Mouse (Mus musculus) hindbrain, embryonic 16.5 days (tissue): ENCODE measurements around the gene Ttll11. TPM values are rescaled to one million over a fixed set of nuclear protein-coding genes. Genes with fewer than 3 reads are reported as not detected.
A peak's percentile ranks its signal among the peaks of the same experiment; 100 is the strongest.

Source experiments
- ATAC-seq: fragments of 200-750 bp; cut with Nextera tagmentation; 2 replicates; pipeline ENCODE4 v1.8.0; 2017; ENCODE audit warnings: moderate TSS enrichment, moderate library complexity
- H3K27ac ChIP-seq: fragments of 300-500 bp; sonication (generic); 2 replicates; pipeline ENCODE4 v1.5.1; 2014; ENCODE audit warnings: low read depth, mild to moderate bottlenecking, control low read depth, low read length, moderate library complexity
- H3K27me3 ChIP-seq: fragments of 300-500 bp; sonication (generic); replicated peaks from 2 replicates; pipeline ENCODE4 v1.6.1; 2014; ENCODE audit warnings: low read length; ENCODE audit not compliant: control insufficient read depth, insufficient read depth
- H3K36me3 ChIP-seq: fragments of 300-500 bp; sonication (generic); 2 replicates; pipeline ENCODE4 v1.6.1; 2014; ENCODE audit warnings: mild to moderate bottlenecking, low read length, moderate library complexity, mixed read lengths; ENCODE audit not compliant: control insufficient read depth, insufficient read depth
- H3K4me1 ChIP-seq: fragments of 300-500 bp; sonication (generic); 2 replicates; pipeline ENCODE4 v1.6.1; 2014; ENCODE audit warnings: low read depth, low read length; ENCODE audit not compliant: control insufficient read depth, insufficient read depth
- H3K4me2 ChIP-seq: fragments of 300-500 bp; sonication (generic); 2 replicates; pipeline ENCODE4 v1.6.1; 2014; ENCODE audit warnings: mild to moderate bottlenecking, low read length, control low read depth, moderate library complexity
- H3K4me3 ChIP-seq: fragments of 300-500 bp; sonication (generic); 2 replicates; pipeline ENCODE4 v1.5.1; 2014; ENCODE audit warnings: mild to moderate bottlenecking, low read length, control low read depth, moderate library complexity
- H3K9ac ChIP-seq: fragments of 300-500 bp; sonication (generic); 2 replicates; pipeline ENCODE4 v1.6.1; 2014; ENCODE audit warnings: low read depth, mild to moderate bottlenecking, control low read depth, low read length, moderate library complexity
- H3K9me3 ChIP-seq: fragments of 300-500 bp; sonication (generic); 2 replicates; pipeline ENCODE4 v1.6.1; 2014; ENCODE audit warnings: mild to moderate bottlenecking, low read length, moderate library complexity; ENCODE audit not compliant: control insufficient read depth
- WGBS: fragments of 180-500 bp; shearing (Covaris S2); extraction: QIAGEN DNeasy Blood & Tissue Kit; methylation state at CpG from one replicate; pipeline ENCODE4 v1.1.7; 2014; 5-methylcytosine and 5-hydroxymethylcytosine counted together
- polyA plus RNA-seq: library from polyadenylated mRNA; unstranded; fragments of >200 nt; fragmentation: Nextera tagmentation; extraction: Ambion mirVana; gene quantifications from 2 replicates; pipeline ENCODE4 v1.2.1, GENCODE M21; 2015

The Ttll11 gene
- 2.6 and 4.7 TPM in 2 replicates for polyA plus RNA-seq

DNA sequence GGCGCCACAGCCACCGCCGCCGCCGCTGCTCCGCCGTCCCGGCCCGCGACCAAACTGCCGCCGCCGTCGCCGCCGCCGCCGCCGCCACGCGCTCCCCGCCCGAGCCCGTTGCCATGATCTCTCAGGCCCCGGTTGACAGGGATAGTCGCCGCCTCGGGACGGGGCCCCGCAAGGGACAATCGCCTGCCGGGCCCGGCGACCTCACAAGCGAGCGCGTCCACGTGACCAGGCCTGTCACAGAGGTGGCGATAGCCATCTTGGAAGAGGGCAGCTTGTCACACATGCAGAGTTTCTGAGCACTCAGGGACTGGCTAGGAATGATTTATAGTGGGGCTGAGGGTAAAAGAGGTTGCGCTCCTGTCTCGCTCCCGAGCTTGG, at the start of gene Ttll11:
TSS of gene Ttll11 (minus strand) at position 270 of the 378 bp plus-strand sequence.
- Histone ChIP-seq H3K4me2 (peak within 1 kb of the TSS; percentile 85), H3K9ac (peak within 1 kb of the TSS; percentile 92), H3K27me3 (no peaks in the 10 kb centered on the region), H3K27ac (peak within 1 kb of the TSS; percentile 92), H3K36me3 (no peaks in the 10 kb centered on the region), H3K4me3 (peak within 1 kb of the TSS; percentile 79), H3K4me1 (peaks cover 20% of the 10 kb centered on the region), H3K9me3 (no peaks in the 10 kb centered on the region)
- under 1% methylated on average over 42 of the region's 42 CpGs for WGBS
- ATAC-seq = peak; percentile 92

DNA sequence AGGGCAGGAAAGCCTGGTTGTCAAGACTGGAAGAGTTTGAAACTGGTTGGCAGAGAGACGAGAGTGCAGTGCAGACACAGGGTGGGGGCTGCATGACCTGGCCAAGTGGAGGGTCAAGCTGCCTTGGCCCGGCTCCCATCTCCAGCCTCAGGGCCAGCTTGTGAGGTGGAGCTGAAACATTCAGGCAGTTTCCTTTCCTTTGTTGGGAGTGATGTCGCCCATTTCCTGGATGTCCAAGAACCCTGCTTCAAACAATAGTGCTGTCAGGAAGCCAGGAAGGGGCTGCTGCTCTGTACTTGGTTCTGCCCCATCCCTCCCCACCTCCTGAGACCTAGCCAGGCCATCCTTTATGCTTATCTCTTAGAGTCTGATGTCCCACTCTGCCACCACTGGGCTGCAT, 43.6 kb upstream of the Ttll11 start:
- Histone ChIP-seq H3K4me1 (peaks cover 9% of the 10 kb centered on the region), H3K4me2 (no peak overlapping the region), H3K27me3 (no peaks in the 10 kb centered on the region), H3K9me3 (no peaks in the 10 kb centered on the region), H3K36me3 (no peaks in the 10 kb centered on the region), H3K27ac (no peak overlapping the region), H3K4me3 (no peak overlapping the region), H3K9ac (no peak overlapping the region)
- no peak for ATAC-seq
- 59% methylated on average over 2 of the region's 3 CpGs for WGBS

DNA sequence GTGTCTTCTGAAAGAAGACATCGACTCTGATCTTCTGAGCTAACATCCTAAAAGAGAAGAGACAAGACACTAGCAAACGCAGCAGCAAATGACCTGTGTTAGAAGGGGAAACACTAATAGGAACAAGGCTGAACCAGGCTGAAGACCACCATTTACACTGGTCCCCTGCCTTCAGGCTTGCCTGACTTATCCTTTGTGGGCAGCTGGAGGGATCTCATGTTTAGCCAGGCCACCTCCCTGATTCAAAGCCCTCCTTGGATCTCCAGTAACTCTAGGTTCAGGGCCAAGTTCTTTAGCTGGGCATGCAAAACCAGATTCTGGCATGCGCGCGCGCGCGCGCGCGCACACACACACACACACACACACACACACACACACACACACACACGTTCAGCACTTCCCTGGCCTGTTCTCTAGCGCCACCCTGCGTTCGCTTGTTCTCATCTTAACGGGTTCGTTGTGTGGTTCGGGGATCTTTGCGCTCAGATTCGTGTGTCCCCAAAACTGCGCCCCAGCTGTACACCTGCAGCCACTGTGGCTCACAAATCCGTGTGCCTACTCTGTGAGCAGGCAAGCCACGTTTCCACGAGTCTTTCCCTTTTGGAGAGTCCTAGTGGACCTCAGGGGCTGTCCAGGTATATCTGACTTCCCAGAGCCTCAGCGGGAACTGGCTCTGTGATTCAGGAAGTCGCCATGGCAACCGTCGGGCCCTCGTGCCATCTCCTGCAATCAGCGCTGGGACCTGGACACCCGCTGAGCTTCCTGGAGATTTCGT, 41.9 kb upstream of the Ttll11 start:
- H3K9me3 ChIP-seq = no peaks in the 10 kb centered on the region
- peak overlapping the region; percentile 39 for H3K4me3 ChIP-seq
- H3K4me1 ChIP-seq = peaks cover 9% of the 10 kb centered on the region
- WGBS = 10% methylated on average over 30 of the region's 32 CpGs
- H3K27me3 ChIP-seq = no peaks in the 10 kb centered on the region
- peak; percentile 89 for ATAC-seq
- no peaks in the 10 kb centered on the region for H3K36me3 ChIP-seq
- peak overlapping the region; percentile 74 for H3K4me2 ChIP-seq
- H3K27ac ChIP-seq = no peak overlapping the region
- H3K9ac ChIP-seq = peak overlapping the region; percentile 52

- H3K9me3 ChIP-seq = no peaks in the 10 kb centered on the region
- no peak overlapping the region for H3K4me3 ChIP-seq
- H3K27me3 ChIP-seq = peaks cover 6% of the 10 kb centered on the region
- H3K4me2 ChIP-seq = no peak overlapping the region
- no peak for ATAC-seq
- no peaks in the 10 kb centered on the region for H3K36me3 ChIP-seq
- H3K4me1 ChIP-seq = peaks cover 4% of the 10 kb centered on the region; the same call in 1 of the 2 replicates
- no peak overlapping the region for H3K9ac ChIP-seq
- WGBS = 52% methylated on average over 12 of the region's 12 CpGs
- H3K27ac ChIP-seq = no peak overlapping the region
Observed at GRCm38 (mm10) chr2:36013010-36013409, 33.3 kb upstream of the Ttll11 start.

- peaks cover 4% of the 10 kb centered on the region; the same call in 1 of the 2 replicates for H3K4me1 ChIP-seq
- H3K27ac ChIP-seq = no peak overlapping the region
- peak overlapping the region; percentile 53 for H3K4me3 ChIP-seq
- 0% methylated on average over 36 of the region's 44 CpGs for WGBS
- peak; percentile 34; the same call in 1 of the 2 replicates for ATAC-seq
- H3K9ac ChIP-seq = peak overlapping the region; percentile 74
- H3K4me2 ChIP-seq = peak overlapping the region; percentile 91
- H3K36me3 ChIP-seq = no peaks in the 10 kb centered on the region
- peaks cover 6% of the 10 kb centered on the region for H3K27me3 ChIP-seq
- H3K9me3 ChIP-seq = no peaks in the 10 kb centered on the region
Observed at GRCm38 (mm10) chr2:36011331-36011825, 31.7 kb upstream of the Ttll11 start.

DNA sequence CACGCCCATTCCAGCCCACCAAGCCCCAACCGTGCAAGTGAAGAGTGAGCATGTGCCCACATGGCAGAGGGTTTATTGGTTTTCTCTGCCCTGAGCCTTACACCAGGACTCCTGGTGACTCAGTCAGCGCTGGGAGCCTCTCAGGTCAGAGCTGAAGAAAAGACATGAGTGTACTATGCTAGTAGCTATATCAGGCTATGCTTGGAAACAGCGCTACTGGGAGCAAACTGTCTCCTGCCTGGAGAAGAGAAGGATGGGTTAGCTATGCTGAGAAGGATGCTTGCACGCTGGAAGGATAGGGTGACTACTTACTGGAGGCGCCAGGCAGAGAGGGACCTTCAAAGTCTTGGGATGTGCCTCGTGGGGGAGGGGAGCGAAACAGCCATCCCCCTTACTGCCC, 30.9 kb upstream of the Ttll11 start:
- H3K9ac ChIP-seq = no peak overlapping the region
- H3K36me3 ChIP-seq = no peaks in the 10 kb centered on the region
- no peak overlapping the region; the same call in 1 of the 2 replicates for H3K4me2 ChIP-seq
- H3K4me1 ChIP-seq = peaks cover 4% of the 10 kb centered on the region; the same call in 1 of the 2 replicates
- peaks cover 6% of the 10 kb centered on the region for H3K27me3 ChIP-seq
- H3K9me3 ChIP-seq = no peaks in the 10 kb centered on the region
- 37% methylated on average over 8 of the region's 8 CpGs for WGBS
- no peak overlapping the region for H3K27ac ChIP-seq
- ATAC-seq = peak; percentile 10; the same call in 1 of the 2 replicates
- no peak overlapping the region for H3K4me3 ChIP-seq

GRCm38 (mm10) chr2:36009386-36009785, 29.7 kb upstream of the Ttll11 start:
- Histone ChIP-seq H3K27ac (no peak overlapping the region), H3K4me1 (peaks cover 4% of the 10 kb centered on the region; the same call in 1 of the 2 replicates), H3K27me3 (peaks cover 6% of the 10 kb centered on the region), H3K4me2 (no peak overlapping the region), H3K4me3 (no peak overlapping the region), H3K9ac (no peak overlapping the region), H3K36me3 (no peaks in the 10 kb centered on the region), H3K9me3 (no peaks in the 10 kb centered on the region)
- 21% methylated on average over 4 of the region's 4 CpGs for WGBS
- ATAC-seq = peak; percentile 64; the same call in 1 of the 2 replicates

DNA sequence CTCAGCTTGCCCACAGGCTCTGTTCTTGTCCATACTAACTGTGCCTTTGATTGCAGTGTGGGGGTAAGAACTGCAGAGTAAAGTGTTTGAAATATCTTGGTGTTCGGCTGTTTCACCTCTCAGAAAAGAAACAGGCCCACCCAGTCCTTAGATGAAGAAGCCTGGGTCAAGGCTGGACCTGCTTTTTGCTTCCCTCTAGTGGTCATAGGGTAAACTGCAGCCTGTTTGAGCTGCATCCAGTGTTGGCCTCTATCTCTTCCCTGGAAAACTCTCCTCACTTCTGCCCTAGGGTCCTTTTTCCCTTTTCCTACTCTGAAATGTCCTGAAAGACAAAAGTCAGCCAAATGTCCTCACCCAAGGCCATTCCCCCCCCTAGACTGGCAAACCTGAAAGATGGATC, 28.4 kb upstream of the Ttll11 start:
- ATAC-seq = no peak
- Histone ChIP-seq H3K4me1 (peaks cover 4% of the 10 kb centered on the region; the same call in 1 of the 2 replicates), H3K36me3 (no peaks in the 10 kb centered on the region), H3K27me3 (peaks cover 6% of the 10 kb centered on the region), H3K4me3 (no peak overlapping the region), H3K9ac (no peak overlapping the region), H3K27ac (no peak overlapping the region), H3K4me2 (no peak overlapping the region), H3K9me3 (no peaks in the 10 kb centered on the region)
- 20% methylated on average over 1 of the region's 1 CpGs for WGBS

DNA sequence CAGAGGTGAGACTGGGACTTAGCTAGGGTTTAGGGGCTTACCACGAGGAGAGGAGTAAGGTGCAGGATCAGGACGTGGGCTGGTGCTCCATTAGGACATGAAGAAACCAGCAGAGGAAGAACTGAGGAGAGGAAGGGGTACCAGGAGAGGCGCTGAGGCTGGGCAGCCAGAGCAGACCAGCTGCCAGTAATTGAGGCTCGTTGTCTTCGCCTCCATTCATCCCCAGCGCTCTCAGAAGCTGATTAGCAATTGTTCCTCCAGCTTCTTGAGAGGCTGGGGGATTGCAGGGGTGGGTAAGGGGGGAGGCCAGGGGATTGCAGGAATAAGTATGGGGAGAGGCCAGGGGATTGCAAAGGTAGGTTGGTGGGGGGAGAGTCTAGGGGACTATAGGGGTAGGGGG, 22.5 kb upstream of the Ttll11 start:
- no peaks in the 10 kb centered on the region for H3K9me3 ChIP-seq
- no peaks in the 10 kb centered on the region for H3K27me3 ChIP-seq
- no peaks in the 10 kb centered on the region for H3K36me3 ChIP-seq
- H3K4me1 ChIP-seq = no peaks in the 10 kb centered on the region
- no peak overlapping the region for H3K4me3 ChIP-seq
- WGBS = 27% methylated on average over 6 of the region's 6 CpGs
- H3K27ac ChIP-seq = no peak overlapping the region
- no peak for ATAC-seq
- no peak overlapping the region for H3K4me2 ChIP-seq
- no peak overlapping the region for H3K9ac ChIP-seq
